Mouse (Mus musculus): ENCODE measurements around the gene Crybb1.

DNA sequence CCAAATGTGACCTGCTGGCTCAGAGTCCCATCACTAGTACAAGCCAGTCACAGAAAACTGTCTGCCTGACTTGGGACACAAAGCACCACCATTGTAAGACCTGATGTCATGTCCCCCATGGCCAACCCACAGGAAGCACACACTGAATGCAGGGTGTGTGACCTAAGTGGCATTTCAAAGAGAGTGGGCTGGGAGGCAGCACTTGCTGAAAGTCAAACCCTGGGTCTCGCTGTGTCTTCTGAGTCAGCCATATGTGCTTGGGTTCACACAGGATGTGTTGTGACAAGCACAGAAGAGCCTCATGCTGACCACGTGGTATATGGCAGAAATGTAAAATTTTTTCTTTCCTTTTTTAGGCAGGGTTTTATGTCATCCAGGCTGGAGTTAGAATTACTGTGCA is 41.6 kb downstream of the Crybb1 start:
- TF ChIP-seq CTCF (IDR thresholded peaks at IDR 0.05; ENCODE audit: control insufficient read depth, insufficient read depth, low read length) = no peak
- TF ChIP-seq POLR2A (IDR thresholded peaks at IDR 0.05; ENCODE audit: borderline replicate concordance, control insufficient read depth, low read depth, low read length) = no peak
